Mouse (Mus musculus) erythroblast, adult 5-6 weeks (primary cell): ENCODE results near the gene Naa10. TPM values are rescaled to one million over a fixed set of nuclear protein-coding genes. Genes with fewer than 3 reads are reported as not detected.
A peak's percentile ranks its signal among the peaks of the same experiment; 100 is the strongest.

Source experiments
- ATAC-seq: replicated peaks from 2 replicates; pipeline ENCODE4 v1.8.0; 2016; ENCODE audit warnings: moderate number of reproducible peaks, mild to moderate bottlenecking, moderate TSS enrichment, inconsistent platforms; ENCODE audit not compliant: poor library complexity, low FRiP score, severe bottlenecking
- total RNA-seq, 2 experiments: library from RNA; stranded (forward) in 1 of 2; stranded (reverse) in 1 of 2; fragments of 150-400 nt in 1 of 2; fragments of 200-764, 138-1000 nt in 1 of 2; gene quantifications; 2 replicates each; pipeline versions ENCODE4 v1.2.3 to v1.2.4; 2015 to 2017; ENCODE audit warnings: low replicate concordance in 2 of 2

Naa10 gene
- total RNA-seq (2015; ENCODE audit: low replicate concordance): 10.6 and 26.8 TPM in 2 replicates
- 18.1 TPM in 2 replicates for total RNA-seq (2017; ENCODE audit: low replicate concordance)

DNA sequence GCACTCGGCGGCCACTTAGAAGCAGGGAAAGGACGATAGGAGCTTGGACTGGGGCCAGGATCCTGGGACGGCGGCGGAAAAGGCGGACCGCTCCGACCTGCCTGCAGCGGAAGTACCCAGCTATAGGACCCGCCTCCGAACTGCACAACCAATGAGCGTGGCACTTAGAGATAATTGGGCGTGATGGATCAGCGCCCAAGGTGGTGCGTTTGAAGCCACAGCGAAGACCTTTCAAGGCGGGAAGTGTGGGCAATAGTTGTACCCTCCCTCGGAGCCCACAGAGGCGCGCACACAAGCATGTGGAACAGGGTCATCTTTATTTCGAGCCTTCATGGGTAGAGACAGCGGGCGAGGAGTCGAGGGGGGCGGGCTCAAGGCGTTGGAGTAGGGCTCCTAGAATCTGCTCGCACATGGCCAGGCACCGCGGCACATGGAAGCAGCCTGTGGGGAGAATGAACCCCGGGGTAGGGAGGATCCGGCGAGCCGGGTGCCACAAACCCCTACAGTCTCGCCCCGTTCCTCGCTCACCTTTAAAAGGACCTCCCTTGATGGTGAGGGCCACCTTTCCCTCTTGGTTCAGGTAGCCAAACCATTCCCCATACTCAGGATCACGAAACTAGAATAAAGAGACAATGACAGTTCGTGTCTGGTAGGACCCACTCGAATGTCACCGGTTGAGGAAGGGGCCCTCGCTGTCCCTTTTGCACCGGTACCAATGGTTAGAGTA lies at the start of gene Naa10, which contains the start of gene Arhgap4:
Naa10 (minus strand) TSS at position 122 of the 727 bp plus-strand sequence.
Arhgap4 (minus strand) TSS at position 48 of the 727 bp plus-strand sequence.
- ATAC-seq: peak; percentile 98

- ATAC-seq: peak; percentile 50
These were observed 49.0 kb upstream of the Naa10 start for GRCm38 (mm10) chrX:73970781-73971180.

DNA sequence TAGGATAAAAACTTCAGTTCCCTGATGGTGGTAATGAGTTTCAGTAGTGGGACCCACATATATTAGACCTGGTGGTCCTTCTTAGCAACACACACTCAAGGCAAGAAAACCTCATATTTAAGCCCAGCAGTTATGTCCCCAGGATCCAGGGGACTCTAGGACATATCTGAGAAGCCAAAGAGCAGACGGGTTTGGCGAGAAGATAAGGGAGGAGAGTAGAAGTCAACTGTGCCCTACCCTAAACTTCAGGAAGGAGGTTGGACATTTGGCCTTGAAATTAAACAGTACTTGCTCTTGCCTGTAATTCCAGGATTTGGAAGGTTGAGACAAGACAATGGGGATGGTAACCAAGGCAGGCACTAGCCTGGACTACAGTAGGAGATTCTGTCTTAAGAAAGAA lies 48.0 kb upstream of the Naa10 start:
- ATAC-seq: peak; percentile 49

DNA sequence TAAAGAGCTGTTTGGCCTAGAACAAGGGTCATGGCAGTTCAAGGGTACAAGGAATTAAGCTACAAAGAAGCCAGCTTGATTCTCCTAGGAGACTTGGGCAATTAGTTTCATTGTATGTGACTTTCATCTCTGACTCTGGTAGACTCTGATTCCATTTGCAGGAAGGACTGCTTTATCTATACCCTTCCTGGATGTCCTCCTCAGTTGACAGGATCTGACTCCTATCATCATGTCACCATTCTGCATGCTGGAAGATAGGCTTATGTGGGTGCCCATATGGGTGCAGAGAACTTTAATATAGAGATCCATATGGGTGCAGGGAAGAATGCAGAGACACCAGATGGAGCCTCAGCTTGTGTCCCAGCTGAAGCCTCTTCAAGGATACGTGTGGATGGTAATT lies 47.4 kb upstream of the Naa10 start:
- no peak for ATAC-seq

DNA sequence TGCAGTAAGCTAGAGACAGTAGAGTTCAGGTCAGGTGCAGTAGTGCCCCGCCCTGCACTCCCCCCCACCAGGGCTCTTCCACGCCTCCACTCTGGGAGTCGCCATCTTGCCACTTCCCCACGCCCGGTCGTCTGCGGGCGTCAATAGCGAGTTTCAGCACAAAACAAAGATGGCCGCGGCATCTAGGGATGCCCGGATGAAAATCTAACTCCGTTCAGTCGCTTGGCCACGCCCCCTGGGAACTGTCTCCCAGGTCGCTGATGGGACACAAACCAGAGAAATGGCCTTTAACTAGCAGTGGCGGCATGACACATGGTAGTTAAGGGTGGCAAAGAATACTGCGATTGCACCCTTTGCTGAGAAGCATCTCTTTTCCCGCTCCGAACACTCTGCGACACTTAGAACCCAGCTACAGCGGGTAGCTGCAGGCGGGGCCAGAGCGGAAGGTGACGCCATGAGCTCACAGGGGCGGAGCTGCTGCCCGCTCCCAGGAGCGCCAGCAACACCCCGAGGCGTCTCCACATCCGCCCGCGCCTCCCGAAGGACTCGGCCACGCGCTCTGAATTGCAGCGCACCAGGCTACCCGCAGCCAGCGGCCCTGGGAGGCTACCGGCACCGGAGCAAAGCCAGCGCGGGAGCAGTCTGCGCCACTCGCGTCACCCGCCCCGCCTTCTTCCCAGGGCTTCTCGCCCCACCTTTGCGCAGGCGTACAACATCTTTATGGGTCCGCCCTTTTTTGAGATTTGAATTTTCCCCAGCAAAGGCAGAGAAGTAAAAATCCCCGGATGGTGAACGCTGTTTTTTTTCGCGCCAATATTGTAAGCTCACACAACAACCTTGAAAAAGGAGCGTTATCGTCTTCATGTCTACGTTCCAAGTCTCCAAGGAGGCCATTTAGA lies 45.7 kb upstream of the Naa10 start:
- peak; percentile 52 for ATAC-seq

DNA sequence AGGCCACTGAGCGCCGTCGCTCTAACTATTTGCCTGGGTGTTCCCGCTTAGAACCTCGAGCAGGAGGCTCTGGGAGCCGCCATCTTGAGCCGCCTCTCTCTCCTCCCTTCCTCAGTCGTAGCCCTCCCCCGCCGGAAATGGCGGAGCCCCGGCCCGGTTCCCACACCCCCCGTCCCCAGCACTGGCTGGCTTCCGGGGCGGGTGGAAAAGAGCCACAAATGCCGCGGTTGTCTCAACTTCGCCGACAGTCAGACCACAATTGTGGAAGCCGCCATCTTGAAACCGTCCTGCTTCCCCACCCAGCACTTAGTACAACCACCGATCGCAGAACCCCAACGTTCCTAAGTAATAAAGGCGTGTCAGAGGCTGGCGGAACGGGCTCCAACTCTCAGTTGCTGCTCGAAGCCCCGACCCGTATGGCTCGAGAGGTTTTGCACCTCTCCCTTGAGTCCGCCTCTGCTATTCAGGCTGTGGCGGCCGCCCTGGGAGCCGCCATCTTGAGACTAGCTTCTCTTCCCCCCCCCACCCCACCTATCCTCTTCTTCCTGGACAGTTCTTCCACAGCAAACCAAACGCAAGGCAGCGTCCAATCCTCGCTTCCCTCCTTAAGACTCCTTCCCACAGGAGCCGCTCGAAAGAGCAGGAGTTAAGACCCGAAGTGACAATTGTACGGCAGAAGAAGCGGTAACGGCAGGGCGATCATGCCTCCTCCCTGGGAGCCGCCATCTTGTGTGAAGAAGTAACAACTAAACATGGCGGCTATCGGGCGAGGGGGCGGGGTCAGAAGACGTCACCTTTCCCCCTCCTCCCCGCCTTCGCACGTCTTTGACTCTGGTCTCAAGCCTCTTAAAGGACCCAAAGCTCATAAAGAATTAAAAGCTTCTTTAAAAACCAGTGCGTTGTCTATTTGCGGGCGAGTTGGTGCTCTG lies 44.8 kb upstream of the Naa10 start, which contains the start of gene Hcfc1:
Hcfc1 (minus strand) TSS at position 110 of the 929 bp plus-strand sequence.
- peak; percentile 58 for ATAC-seq

DNA sequence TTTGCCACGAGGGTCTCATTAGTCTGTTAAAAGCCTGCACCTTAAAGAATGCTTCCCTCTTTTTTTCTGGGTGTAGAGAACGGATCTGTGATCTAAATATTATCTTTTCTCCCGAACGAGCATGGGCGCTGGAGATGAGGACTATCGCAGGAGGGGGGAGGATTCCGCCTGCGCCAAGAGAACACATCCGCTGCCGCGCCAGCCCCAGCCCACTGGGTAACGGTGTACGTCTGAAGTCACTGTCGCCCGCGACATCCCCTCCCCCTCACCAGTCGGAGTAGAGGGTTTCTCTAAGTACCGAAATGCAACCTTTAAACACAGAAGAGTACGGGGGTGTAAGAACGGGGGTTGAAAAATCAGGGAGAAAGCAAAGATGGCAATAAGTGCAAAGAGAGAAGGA lies 43.6 kb upstream of the Naa10 start:
- no peak for ATAC-seq

DNA sequence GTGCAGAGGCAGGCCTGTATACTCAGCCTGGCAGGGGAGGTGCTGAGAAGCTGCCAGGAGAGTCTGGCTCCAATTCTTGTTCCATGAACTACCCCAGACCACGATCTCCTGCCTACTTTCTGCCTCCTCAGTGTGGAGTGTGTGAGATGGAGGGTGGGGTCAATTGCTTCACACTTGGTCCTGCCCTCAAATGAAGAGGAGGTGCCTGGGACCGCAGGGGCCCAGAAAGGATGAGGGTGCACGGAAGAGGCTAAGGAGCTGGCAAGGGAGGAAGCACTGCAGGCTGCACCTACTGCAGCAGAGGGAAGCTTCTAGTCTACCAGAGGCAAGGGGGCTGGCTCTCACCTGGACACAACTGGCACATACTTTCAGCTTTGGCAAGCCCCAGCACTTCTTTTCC lies 42.6 kb upstream of the Naa10 start:
- ATAC-seq: peak; percentile 56

- ATAC-seq: no peak
These were observed 33.2 kb upstream of the Naa10 start for GRCm38 (mm10) chrX:73954988-73955387.

DNA sequence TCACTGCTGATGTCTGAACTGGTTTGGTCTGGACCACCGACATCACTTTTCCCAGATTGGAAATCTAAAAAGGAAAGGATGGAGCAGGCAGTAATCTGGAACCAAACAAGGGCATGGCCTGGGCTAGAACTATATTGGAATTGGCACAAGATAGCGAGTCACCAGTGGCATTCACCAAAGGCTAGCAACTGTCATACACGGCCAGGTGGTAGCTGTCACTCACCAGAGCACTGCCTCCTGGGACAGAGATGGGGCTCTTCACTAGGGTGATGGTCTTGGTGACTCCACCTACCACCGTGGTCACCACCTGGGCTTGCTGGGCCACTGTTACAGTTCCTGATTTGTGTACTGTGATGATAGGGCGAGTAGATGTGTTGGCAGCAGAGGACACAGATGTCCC lies 30.9 kb upstream of the Naa10 start:
- no peak for ATAC-seq

GRCm38 (mm10) chrX:73949341-73949740 lies 27.6 kb upstream of the Naa10 start:
- ATAC-seq: no peak

DNA sequence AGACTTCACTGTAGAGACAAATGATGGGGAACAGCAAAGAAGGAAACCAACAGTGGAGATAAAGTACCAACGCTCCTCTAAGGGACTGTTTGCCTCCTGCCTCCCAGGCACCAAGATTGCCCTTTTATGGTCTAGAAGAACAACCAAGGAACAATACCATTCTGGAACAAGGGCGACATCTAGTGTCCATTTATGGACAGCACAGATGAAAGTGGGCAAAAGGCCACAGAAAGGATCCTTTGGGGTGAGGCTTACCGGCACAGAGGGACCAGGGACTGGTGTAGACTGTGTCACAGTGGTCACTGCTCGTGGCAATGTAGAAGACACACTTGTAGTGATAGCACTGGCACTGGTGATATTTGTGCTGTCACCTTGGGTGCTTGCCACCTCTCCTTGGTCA lies 26.9 kb upstream of the Naa10 start:
- peak; percentile 74 for ATAC-seq

- no peak for ATAC-seq
These were observed 25.2 kb upstream of the Naa10 start for GRCm38 (mm10) chrX:73946896-73947295.

- no peak for ATAC-seq
These were observed 20.6 kb upstream of the Naa10 start for GRCm38 (mm10) chrX:73942294-73942693.

DNA sequence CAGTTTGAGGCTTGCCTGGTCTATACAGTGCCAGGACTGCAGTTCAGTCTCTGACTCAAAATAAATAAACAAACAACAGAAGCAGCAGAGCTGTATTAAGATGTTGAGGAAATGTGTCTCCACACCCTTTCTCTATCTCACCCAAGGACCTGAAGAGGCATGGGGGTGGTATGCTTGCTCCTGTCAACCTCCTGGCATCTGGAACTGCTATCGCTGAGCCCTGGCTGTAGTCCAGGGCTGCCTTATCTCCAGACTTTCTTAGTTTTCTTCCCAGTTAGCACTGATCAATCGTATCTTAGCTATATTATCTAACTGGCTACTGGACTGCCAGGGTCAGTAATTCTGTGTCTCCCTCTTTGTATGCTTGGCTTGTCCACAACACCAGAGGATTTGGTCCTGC lies 20.1 kb upstream of the Naa10 start:
- no peak for ATAC-seq

GRCm38 (mm10) chrX:73931871-73932270 lies 10.1 kb upstream of the Naa10 start:
- peak; percentile 52; the same call in 1 of the 2 replicates for ATAC-seq

DNA sequence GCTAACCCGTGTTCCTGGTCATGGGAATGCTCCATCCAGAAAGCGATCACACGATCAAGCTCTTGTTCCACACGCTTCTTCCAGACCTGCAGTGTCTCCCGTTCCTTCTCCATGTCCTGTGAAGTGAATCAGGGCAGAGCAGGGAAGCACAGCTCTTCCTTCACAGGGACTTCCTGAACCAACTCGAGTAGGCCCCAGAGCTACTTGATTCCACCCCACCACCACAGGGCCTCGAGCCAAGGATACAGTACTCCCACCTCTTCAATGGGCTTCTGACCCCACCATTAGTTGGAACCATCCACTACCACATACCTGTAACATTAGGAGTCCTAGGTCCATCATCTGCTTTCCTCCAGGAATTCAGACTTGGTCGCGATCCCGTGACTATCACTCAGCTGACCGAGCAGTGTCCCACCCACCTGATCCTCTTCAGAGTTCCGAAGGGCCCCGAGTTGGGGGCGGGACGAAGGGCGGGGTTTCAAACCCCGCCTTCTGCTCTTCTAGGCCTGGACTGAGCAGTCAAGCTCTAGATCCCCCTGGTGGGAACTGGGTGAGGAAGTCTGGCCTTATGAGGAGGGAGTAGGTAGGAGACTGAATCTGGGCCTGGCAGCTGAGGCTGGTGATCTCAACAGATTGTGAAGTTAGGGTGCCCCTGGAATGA lies 8.8 kb upstream of the Naa10 start, which contains the start of gene Renbp:
Renbp (minus strand) TSS at position 449 of the 661 bp plus-strand sequence.
- ATAC-seq: peak; percentile 41

DNA sequence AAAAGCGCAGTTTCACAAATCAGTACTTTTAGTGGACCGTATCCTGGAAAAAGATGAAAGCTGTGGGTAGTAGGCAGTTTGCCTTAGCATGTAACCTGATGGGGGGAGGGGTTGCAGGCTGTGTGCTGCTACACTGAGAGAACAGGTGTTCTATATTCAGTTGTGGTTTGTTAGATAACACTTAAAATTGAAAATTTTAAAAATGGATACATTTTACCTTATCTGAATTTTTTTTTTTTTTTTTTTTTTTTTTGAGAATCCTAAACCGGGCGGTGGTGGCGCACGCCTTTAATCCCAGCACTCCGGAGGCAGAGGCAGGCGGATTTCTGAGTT lies 772 bp upstream of the Naa10 start:
- ATAC-seq: no peak

DNA sequence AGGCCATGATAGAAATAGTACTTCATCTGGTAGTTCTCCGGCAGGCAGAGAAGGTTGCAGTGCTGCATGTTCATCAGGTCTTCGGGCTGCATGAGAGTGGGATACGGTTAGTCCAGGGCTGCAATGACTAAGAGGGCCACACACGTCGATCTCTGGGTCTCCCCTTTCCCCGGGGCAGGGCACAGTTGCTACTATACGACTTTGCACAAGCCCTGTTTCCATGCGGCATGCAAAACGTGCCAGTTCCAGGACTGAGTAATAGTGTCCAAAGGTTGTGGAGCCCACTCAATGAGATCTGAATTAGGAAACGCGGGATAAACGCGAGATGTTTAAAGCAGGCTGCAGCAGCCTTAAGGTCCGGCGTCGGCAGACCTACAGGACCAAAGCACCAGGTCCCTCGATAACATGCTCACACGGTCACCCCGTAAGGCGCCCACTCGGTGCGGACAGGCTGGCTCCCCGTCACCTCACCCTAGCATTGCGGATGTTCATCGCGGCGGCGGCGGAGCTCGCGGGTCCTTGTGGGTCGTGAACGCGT lies 390 bp downstream of the Naa10 start:
- peak; percentile 15; the same call in 1 of the 2 replicates for ATAC-seq
